Mouse (Mus musculus): ENCODE results near the gene Atf1.

- TF ChIP-seq CTCF (IDR thresholded peaks at IDR 0.05): peak; percentile 52
- TF ChIP-seq EP300 (IDR thresholded peaks at IDR 0.05): no peak
Measured at GRCm38 (mm10) chr15:100188542-100188941, 39.1 kb upstream of the Atf1 start.

Measured in lung, postnatal 0 days (tissue).